Mouse (Mus musculus) mouse trophoblast stem cell (cell line): ENCODE results near the gene Ppp1r15a.

Experiments used
- in situ Hi-C, 2 experiments: fragments of 300-500 bp; cut with MseI, MboI; formaldehyde crosslinking; loops; 2 replicates in 1 of 2; 3 replicates in 1 of 2; pipeline ENCODE4 v1.15.1; 2025

The Ppp1r15a gene

DNA sequence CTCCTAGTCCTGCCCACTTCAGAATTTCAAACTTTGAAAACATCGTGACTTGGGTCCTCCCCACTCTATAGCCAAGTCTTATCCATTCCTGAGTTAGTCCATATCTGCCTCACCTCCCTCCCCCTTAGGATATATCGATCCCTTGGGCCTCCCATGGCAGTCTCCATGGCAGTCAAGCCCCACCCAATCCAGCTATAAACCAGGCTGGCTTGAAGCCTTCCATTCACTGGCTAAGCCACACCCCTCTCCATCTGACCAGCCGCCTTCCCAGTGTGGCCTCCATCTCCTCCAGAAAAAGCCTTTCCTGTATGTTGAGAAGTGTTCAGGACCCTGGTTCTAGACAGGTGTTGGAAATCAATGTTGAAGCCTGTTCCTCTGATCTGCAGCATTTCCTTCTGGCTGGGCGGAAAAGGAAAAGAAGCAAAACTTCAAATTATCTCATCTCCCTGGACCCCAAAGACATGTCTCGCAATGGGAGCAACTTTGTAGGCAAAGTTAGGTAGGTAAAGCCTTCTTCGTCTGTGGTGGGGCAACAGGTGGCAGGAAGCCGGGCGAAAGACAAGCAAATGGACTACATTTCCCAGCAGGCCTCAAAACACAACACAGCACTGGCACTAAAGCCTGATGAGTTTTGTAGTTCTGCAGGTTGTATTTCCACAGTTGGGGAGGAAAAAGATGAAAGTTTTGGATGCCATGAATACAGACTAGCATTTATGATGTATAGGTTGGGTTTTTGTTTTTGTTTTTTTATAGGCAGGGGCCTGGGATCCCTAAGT is 6.5 kb downstream of the Ppp1r15a start:
- in situ Hi-C loops = loop anchor here in 1 of 2 experiments (10.0 kb wide), 1 partner anchor 65 kb away; the partner anchor contains the start of gene Ftl1

DNA sequence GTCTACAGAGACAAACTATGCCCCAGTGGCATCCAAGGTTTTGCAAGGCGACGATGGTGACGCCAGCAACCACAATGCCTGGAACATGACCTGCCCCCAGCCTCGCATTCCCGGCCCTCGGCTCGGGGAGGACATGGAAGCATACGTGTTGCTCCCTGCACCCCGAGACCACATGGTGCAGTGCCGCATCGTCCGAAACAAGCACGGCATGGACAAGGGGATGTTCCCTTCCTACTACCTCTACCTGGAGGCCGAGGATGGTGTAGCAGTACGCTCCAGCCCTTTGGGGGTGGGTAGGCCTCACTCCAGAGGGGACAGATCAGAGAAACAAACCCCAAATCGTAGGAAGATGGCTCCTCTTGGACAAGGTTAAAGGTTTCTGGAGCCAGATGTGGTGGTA is 7.5 kb downstream of the Ppp1r15a start:
- in situ Hi-C loops = loop anchor here in 1 of 2 experiments (10.0 kb wide), 1 partner anchor 64 kb away; the partner anchor contains the start of gene Ftl1

DNA sequence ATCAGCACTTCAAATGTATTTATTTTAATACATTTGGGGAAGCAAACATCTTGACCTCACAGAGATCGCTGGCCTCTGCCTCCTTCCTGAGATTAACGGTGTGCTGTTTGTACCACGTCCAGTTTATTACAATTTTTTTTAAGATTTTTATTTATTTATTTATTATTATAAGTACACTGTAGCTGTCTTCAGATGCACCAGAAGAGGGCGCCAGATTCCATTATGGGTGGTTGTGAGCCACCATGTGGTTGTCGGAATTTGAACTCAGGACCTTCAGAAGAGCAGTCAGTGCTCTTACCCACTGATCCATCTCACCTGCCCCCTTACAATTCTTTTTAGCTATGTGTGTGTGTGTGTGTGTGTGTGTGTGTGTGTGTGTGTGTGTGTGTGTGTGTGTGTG is 9.2 kb downstream of the Ppp1r15a start:
- in situ Hi-C loops = loop anchor here in 1 of 2 experiments (10.0 kb wide), 1 partner anchor 62 kb away; the partner anchor contains the start of gene Ftl1

DNA sequence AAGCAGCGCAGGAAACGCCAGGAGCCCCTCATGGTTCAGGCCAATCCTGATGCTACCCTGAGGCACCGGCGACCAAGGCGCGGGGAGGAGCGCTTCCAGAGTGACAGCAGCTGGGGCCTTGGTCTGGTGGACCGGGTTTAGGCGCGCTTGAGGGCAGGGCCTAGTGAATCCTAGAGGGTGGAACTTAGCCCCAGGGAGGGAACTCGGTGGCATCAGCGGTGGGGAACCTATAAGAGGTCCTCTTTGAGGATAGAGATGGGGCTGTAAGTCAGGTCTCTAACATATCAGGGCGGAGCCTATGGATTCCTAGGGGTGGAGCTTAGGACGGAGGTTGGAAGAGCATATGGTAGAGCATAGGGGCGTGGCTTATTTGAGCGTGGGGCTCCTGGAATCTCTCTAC is 10.6 kb downstream of the Ppp1r15a start:
- in situ Hi-C loops = loop anchor here in 1 of 2 experiments (10.0 kb wide), 1 partner anchor 61 kb away; the partner anchor contains the start of gene Ftl1

DNA sequence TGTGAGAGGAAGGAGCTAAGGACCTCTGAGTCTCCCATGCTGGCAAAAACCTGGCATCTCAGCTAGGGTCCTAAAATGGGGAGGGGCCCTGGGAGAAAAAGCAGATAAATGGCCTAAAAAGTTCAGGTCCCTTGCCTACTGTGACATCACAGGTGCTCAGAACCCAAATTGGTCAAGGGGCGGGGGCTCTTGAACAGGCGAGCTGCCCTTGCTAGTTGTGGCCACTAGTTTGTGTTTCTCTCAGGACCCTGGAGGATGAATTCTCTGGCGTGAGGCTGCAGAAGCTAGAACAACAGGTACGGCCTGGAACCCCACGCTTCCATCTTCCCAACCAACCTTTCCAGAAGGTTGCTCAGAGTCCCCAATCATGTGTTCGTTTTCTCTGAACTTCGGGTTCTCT is 11.7 kb downstream of the Ppp1r15a start:
- in situ Hi-C loops = loop anchor here in 1 of 2 experiments (10.0 kb wide), 1 partner anchor 60 kb away; the partner anchor contains the start of gene Ftl1

DNA sequence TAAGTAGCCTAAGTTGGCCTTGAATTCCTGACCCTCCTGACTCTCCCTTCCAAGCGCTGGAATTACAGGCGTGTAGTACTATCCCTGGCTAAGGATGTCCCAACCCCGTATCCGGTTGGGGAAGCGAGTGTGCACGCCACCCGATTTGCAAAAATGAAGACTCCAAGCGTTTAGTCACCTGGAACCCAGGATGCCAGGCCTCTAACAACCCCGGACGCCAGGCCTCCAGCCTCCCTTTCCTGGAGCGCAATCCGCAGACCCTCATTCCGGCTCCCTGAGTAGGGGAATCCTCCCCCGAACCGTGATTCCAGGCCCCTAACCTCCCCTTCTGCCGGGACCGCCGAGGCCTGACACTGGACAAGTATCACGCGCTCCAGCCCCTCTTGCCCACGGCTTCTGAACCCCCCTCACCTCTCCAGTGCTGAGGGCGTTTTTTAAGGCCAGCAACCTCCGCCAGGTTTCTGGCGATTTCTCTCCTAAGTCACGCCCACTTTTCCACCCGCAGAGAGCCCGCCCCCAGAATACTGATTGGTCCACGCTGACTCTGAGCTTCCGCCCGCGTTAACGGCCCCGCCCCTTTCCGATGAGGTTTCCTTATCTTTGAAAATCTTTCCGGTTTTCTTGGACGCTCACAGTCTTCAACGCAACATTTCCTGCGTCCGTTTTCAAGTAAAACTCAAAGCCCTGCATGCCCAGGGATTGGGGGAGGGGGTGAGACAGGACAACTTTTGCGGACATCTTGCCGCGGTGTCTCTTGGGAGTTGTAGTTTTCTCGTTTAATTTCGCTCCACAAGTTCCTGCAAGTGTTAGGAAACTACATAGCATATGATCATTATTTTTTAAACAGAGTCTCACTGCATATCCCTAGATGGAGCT is 15.9 kb downstream of the Ppp1r15a start, which contains the start of gene Nucb1:
Gene Nucb1, minus strand, starts transcription at position 495 of the 876 bp plus-strand sequence.
- in situ Hi-C loops = loop anchor here in 1 of 2 experiments (10.0 kb wide), 1 partner anchor 55 kb away; the partner anchor contains the start of gene Ftl1

DNA sequence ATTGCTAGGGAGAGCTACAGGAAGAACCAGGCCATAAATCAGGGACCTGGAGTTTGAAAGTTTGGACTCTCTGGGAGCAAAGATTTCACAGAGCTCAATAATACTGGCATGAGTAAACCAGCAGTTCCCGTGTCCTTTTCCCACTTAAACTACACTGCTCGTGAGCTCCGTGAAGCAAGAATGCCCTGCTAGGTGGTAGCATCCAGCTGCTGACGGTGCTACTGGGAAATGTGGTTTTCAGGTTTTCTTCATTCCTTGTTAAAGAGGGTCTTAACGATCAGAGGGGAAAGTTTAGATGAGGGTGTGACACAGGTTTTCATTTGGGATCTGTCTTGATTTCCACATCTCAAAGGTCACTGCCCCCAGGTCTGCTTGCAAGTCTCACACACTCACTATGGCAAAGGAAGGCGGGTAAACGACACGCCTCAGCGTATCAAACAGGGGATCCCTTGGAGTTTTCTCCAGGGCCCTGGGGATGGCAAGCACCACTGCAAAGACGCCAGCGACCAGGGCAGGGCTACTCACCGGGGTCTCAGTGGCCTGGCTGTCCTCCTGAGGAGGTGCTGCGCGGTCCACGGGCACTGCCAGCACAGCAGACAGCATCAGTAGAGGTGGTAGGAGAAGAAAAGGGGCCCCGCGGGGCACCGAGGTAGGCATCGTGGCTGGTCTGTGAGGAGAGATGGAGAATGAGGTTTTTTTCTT is 16.7 kb downstream of the Ppp1r15a start:
- in situ Hi-C loops = no loop called here

DNA sequence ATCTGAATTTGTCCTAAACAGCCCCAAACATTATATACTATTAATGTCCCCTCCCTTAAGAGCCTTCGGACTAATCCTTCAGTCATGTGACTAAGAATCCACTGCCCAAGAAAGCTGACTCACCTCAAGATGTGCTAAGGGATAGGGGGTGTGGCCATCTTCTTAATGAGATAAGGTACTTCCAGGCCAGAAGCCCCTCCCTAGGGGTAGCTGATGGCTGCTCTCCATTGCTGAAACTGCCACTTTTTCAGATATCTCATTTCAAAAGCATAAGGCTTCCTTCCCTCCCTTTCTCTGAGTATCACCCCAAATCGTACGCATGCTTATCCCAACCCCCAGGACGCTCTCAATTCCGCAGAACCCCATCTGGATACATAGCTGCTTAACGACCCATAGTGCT is 17.5 kb downstream of the Ppp1r15a start:
- in situ Hi-C loops = no loop called here

DNA sequence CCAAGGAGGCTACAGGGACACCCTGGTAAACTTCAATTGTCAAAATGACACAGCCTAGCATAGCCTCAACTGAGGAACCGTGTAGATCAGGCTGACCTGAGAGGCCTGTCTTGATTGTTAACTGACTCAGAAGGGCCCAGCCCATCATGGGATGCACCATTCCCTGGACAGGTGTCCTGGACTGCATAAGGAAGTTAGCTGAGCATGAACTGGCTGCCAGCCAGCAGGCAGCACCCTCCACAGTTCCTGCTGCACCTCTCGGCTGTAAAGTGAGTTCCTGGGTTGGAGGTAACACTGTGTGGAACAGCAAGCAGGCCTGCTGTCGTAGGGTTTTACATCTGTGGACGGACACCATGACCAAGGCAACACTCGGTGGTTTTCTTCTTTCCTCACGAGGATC is 18.5 kb downstream of the Ppp1r15a start:
- in situ Hi-C loops = no loop called here

DNA sequence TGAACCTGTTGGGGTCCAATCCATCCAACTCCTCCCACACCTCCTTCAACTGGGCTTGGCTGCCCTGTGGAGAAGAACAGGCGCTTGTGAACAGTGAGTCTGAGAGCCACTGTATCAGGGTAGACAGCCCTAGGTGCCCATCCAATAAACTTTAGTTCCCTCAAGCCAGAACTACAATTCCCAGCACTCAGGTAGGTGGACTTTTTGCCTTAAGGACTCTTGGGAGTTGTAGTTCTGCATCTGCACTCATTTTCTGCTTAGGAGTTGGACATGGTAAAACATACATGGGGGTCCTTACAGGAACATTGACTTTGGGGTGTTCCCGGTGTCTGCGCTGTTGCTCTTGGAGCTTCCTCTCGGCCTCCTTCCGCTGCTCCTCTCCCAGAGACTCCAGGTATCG is 27.6 kb downstream of the Ppp1r15a start:
- in situ Hi-C loops = no loop called here

DNA sequence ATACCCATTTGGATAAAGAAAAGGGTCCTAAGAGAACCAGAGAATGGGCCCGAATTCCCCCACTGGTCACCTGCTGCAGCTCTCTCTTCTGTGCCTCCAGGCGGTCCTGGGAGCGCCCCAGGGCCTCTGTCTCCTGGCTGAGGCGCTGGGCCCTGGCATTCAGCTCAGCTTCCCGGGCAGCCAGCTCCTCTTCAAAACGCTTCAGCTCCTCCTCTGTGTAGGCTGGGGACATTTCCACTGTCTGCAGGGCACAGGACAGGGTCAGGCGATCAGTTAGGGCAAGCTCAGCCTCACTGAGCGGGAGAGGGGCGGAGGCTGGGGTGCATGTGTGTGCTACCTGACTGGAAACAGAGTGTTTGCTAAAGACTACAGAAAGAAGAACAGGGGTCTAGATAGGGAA is 31.5 kb downstream of the Ppp1r15a start:
- in situ Hi-C loops = no loop called here

DNA sequence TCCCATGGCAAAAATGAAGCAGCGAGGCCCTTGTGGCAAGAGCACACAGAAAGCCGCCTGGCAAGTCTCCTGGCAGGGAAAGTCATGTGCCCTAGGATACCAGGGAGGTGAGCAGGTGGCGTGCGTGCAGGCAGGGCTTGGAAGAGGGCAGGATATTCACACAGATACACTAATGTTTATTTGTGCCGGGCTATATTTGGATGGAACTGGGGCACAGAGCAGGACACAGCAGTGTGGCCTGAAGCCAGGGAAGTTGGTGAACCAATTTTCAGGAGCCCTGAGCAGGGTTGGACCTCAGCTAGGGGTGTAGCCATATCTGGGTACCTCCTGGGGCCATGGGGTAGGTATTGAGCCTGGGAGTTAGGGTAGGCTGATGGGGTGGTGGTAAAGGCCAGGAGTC is 33.1 kb downstream of the Ppp1r15a start:
- in situ Hi-C loops = no loop called here

DNA sequence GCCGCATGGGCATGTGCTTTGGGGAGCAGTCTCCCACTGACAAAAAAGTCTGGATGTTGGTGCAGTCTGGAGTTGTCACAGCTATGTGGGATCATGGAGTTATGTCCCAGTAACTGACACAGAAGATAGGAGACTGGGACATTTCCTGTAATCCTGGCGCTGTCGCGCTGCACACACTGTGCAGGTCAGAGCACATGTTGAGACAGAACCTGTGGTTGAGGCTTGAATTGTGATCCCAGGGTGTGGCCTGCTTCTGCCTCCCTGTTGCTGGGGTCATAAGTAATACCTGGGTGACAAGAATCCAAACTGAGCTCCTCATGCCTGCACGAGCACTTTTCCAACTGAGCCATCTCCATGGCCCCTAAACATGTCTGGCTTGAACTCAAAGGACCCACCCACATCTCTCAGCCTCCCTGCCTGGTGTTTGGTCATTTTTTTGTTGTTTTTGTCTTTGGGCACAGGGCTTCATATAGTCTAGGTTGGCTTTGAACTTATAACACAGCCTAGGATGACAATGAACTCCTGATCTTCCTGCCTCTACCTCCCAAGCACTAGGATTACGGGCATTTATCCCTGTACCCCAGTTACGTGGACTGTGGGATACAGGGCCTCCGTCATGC is 33.7 kb downstream of the Ppp1r15a start:
- in situ Hi-C loops = no loop called here

DNA sequence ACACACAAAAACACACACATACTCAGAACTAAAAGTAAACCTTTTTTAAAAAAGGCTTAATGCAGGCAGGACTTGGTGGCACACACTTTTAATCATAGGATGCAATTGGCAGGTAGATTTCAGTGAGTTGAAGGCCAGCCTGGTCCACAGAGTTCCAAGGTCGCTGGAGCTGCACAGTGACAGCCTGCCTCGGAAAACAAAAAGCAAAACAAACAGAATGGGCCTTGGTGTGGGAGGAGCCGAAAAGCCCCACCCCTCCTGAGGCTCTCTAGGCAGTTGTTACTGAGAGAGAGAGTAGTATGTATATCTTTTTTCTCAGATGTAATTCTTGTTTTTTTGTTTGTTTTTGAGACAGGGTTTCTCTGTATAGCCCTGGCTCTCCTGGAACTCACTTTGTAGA is 34.8 kb downstream of the Ppp1r15a start:
- in situ Hi-C loops = no loop called here

DNA sequence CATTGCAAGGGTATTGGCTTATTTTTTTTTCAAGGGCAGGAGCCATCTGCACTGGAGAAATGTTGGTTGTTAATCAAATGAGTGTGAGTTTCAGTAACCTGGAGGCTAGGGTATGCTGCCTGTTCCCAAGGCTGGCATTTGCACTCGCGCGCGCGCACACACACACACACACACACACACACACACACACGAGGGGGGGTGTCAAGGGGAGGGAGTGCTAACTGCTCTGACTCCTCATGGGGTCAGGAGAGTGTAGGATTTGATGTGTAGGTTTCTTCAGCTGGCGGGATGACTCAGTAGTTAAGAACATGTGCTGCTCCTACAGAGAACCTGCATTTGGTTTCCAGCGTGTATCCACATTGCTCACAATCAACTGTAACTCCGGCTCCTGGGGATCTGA is 35.2 kb downstream of the Ppp1r15a start:
- in situ Hi-C loops = no loop called here

DNA sequence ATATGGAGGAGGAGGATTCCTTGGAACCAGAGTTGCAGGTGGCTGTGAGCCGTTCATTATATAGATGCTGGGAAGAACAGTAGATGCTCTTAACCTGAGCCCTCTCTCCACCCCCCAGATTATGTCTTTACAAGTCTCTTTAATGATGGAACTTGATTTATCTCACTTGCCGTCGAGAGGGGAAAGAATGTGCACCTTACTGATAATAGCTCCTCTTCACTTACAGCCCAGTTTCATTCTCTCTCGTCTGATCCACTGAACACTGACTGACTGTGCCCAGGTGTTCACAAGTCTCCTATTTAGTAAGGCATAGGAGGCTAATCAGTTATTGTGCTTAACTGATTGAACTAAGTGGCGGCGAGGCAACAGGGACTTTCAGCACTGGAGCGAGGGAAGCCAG is 36.5 kb downstream of the Ppp1r15a start:
- in situ Hi-C loops = no loop called here

DNA sequence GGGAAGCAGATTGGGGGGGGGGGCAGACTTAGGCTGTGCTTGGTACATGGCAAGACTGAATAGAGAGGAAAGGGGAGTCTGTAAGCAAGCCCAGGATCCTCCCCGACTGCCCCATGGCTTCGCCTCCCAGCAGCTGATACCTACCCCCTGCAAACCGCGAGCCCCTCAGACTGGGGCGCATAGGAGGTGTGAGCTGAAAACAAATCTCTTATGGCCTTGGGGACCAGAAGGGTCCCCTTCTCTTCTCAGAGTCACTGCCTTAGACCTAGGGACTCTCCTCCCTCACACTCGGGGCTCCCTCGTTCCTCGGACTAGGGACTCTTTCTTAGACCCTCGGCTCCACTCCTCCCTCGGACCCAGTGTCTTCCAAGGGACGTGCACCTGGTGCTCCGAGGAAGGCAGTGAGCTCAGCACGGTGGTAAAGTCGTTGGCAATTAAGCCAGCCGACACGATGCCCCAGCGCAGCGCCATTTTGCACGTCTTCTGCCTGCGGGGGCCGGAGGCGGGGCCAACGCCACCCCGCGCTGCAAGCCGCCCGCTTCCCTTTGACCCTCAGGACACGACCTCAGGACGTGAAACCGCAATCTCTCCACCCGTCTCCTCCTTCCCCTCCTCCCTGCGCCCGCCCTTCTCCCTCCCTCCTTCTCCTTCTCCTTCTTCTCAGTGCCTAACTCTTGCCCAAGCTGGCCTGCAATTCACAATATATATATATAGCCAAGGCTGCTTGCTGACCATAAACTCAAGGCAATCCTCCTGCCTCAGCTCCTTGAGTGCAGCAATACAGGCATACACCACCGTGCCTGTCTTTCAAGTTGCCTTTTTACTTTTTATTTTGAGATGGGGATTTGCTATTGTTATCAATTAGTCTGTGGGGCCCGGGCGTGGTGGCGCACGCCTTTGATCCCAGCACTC is 37.5 kb downstream of the Ppp1r15a start, which contains the start of gene Dhdh:
Gene Dhdh, minus strand, starts transcription at position 513 of the 912 bp plus-strand sequence.
- in situ Hi-C loops = no loop called here

DNA sequence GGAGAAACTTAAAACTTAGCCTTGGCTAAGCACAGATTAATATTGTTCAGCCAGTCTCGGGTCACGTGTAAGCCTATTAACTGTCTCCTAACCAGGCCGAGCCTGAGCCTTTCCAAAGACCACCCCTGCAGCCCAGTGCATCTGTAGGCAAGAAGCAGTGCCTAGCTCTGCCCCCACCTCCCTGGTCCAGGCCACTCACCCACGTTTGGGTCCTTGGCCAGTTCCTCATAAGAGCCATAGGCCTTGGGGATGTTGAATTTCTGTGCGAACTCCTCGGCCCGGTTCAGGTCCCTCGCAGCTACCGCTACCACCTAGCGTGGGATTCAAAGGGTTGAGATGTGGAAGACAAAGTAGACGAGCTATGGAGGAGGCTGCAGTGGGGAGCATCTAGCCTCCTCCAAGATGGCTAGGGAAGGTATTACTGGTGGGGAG is 38.2 kb downstream of the Ppp1r15a start:
- in situ Hi-C loops = no loop called here

DNA sequence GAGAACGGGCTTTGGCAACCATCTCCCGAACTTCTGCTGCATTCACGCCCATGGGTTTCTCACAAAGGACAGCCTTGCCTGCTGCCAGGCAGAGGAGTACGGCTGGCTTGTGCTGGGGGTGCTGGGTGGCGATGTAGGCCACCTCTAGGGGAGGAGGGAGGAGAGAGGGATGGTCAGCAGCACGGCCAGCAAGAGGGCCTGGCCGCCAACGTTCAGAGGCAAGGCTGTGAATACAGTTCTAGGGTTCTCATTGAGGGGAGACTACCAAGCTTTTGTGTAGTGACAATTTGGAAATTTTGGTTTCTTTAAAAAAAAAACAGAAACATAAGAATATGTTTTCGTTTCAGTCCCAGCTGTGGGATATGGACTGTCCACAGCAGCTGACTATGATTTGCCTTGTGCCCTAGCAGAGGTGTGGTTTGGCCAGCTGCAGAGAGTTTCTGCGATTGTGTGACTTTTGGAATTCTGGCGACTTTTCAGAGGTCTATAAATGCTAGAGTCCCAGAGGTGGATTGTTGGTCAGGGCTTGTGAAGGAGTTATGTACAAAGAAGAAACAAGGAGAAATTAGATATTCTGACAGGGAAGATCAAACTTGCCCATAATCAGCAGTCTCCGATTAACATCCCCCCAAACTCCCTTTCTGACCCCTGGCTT is 39.2 kb downstream of the Ppp1r15a start, which contains the start of gene Gm45808:
Gene Gm45808, minus strand, starts transcription at position 51 of the 655 bp plus-strand sequence.
- in situ Hi-C loops = no loop called here
